In the genomic region with DNA sequence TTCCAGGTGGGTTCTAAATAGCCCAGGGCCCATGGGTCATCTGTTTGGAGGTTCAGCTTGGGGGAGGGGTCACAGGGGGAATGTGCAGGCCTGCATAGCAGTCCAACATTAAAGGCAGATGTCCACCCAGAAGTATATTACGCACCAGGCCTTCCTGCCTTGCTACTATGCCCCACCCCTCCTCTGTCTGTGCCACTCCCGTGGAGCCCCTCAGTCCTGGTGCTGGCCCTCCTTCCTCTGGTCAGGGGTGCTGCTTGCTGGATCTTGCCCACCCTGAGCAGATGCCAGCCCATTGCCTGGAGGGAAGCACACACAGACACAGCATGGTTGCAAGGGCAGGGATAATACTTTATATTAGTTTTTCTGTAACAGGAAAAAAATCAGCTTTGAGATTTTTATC, we compare ENCODE assay signal across 21 mouse cellular contexts. TPM values are rescaled to one million over a fixed set of nuclear protein-coding genes. Genes with fewer than 3 reads are reported as not detected.
"Had no signal": no experiment of that assay in that cellular context is flagged by ENCODE, and none has a peak within 500 bp of the region (broad histone marks: within the 10 kb centered on the region; RNA-seq: fewer than 3 reads in every experiment).

No protein-coding gene starts in this region.

- H3K27me3 ChIP-seq: hindbrain, embryonic 13.5 days; hindbrain, embryonic 15.5 days; kidney, embryonic 15.5 days; limb, embryonic 13.5 days; limb, embryonic 15.5 days had no signal

- H3K4me3 ChIP-seq: heart, embryonic 13.5 days; heart, embryonic 15.5 days; hindbrain, embryonic 13.5 days; hindbrain, embryonic 15.5 days; kidney, embryonic 15.5 days; limb, embryonic 13.5 days; limb, embryonic 15.5 days; liver, embryonic 12.5 days had no signal

- H3K36me3 ChIP-seq: heart, embryonic 13.5 days; heart, embryonic 15.5 days; hindbrain, embryonic 13.5 days; hindbrain, embryonic 15.5 days; kidney, embryonic 15.5 days; limb, embryonic 13.5 days; limb, embryonic 15.5 days; liver, embryonic 12.5 days had no signal

- DNase-seq: layer of hippocampus, adult 9-11 months; layer of hippocampus, postnatal 36 days; left cerebral cortex, postnatal 4 days had no signal

- ATAC-seq: hindbrain, postnatal 0 days had no signal

- H3K27ac ChIP-seq: heart, embryonic 13.5 days; heart, embryonic 15.5 days; hindbrain, embryonic 13.5 days; hindbrain, embryonic 15.5 days; hindbrain, postnatal 0 days; kidney, embryonic 15.5 days; kidney, postnatal 0 days; limb, embryonic 13.5 days; limb, embryonic 15.5 days; liver, embryonic 12.5 days; liver, embryonic 14.5 days had no signal

- H3K4me2 ChIP-seq: heart, embryonic 11.5 days; heart, embryonic 13.5 days; heart, embryonic 15.5 days; hindbrain, embryonic 13.5 days; hindbrain, embryonic 15.5 days; kidney, embryonic 15.5 days; limb, embryonic 13.5 days; limb, embryonic 15.5 days; liver, embryonic 12.5 days had no signal

- H3K9ac ChIP-seq: heart, embryonic 13.5 days; heart, embryonic 15.5 days; hindbrain, embryonic 13.5 days; hindbrain, embryonic 15.5 days; kidney, embryonic 15.5 days; limb, embryonic 13.5 days; limb, embryonic 15.5 days; liver, embryonic 12.5 days; liver, embryonic 14.5 days had no signal

- H3K9me3 ChIP-seq: heart, embryonic 13.5 days; heart, embryonic 15.5 days; hindbrain, embryonic 13.5 days; hindbrain, embryonic 15.5 days; kidney, embryonic 15.5 days; limb, embryonic 13.5 days; limb, embryonic 15.5 days; liver, embryonic 12.5 days had no signal

RNA-seq across cellular contexts. Expression of gene Slc1a7, which starts 46.3 kb away (rescaled TPM):
- total RNA-seq: hematopoietic stem cell, adult 5-6 weeks; hindbrain, postnatal 0 days; layer of hippocampus, adult 18-20 months; left cerebral cortex, postnatal 10 days; left cerebral cortex, postnatal 4 days had no signal
- polyA plus RNA-seq: heart, embryonic 11.5 days; heart, embryonic 13.5 days; hindbrain, embryonic 11.5 days; hindbrain, embryonic 13.5 days; kidney, embryonic 15.5 days; limb, embryonic 11.5 days; limb, embryonic 13.5 days; liver, embryonic 12.5 days; liver, embryonic 16.5 days had no signal
